In genomic region chr2:28496671-28497070, GRCm38 (mm10) we compare ENCODE assay signal across 12 mouse cellular contexts. TPM values are rescaled to one million over a fixed set of nuclear protein-coding genes. Genes with fewer than 3 reads are reported as not detected.
DNase-seq lines count a peak whose midpoint lies in the region; ATAC-seq and TF ChIP-seq lines count a peak whose summit lies in the region.
"Had no signal": no experiment of that assay in that cellular context is flagged by ENCODE, and none has a peak within 500 bp of the region (broad histone marks: within the 10 kb centered on the region; RNA-seq: fewer than 3 reads in every experiment).

Gbgt1 (plus strand) TSS chr2:28496891.

- DNase-seq in kidney, adult 18-20 months: no peak
- DNase-seq in CH12.LX (ENCODE audit: extremely low read depth) (no peak), ZHBTc4 (ENCODE audit: low read depth, low spot score) (peak; percentile 80)
- peak; percentile 23 for DNase-seq in lung, postnatal 10 days
- DNase-seq in embryo, embryonic 9.5 days (ENCODE audit: extremely low spot score): no peak
- no peak for DNase-seq in adrenal gland, adult 18-20 months (ENCODE audit: low spot score in 2 of 2)
- DNase-seq in layer of hippocampus, adult 11-12 months (ENCODE audit: low spot score): no peak
- DNase-seq: adrenal gland, adult 2 months; cerebellum, adult 18-20 months had no signal

- peak within 1 kb of the TSS; percentile 13; the same call in 1 of the 2 replicates for H3K4me3 ChIP-seq in kidney, embryonic 14.5 days (ENCODE audit: low read length)
- peak within 1 kb of the TSS; percentile 37 to 60 (median 53) for H3K4me3 ChIP-seq in CH12.LX (replicated peaks in 1 of 3; ENCODE audit: low read depth in 2 of 3, low read length in 2 of 3, poor library complexity in 1 of 3)
- H3K4me3 ChIP-seq: layer of hippocampus, adult 2 months; liver, embryonic 12.5 days had no signal

- no peaks in the 10 kb centered on the region for H3K79me2 ChIP-seq in CH12.LX (replicated peaks; ENCODE audit: control insufficient read depth, extremely low read depth, insufficient read depth, poor library complexity, severe bottlenecking)

- ATAC-seq in kidney, embryonic 14.5 days (ENCODE audit: low FRiP score, low TSS enrichment): peak; percentile 73
- ATAC-seq: liver, embryonic 12.5 days had no signal

- H3K4me2 ChIP-seq in kidney, embryonic 14.5 days (replicated peaks; ENCODE audit: low read depth, low read length): peak within 1 kb of the TSS; percentile 21
- H3K4me2 ChIP-seq in CH12.LX (ENCODE audit: insufficient read depth, low read depth, poor library complexity, severe bottlenecking): peak within 1 kb of the TSS; percentile 84
- H3K4me2 ChIP-seq: liver, embryonic 12.5 days had no signal

- dilution Hi-C loops in CH12.LX (cut with MboI; ENCODE audit: extremely low pct_ligation_motif_present, extremely low pct_unique_long_range_greater_than_20kb, low sequenced_read_pairs): no loop called here

- no peaks in the 10 kb centered on the region for H3K9me3 ChIP-seq in kidney, embryonic 14.5 days (ENCODE audit: control insufficient read depth, low read length)
- H3K9me3 ChIP-seq in CH12.LX (replicated peaks; ENCODE audit: low read length): peaks cover 4% of the 10 kb centered on the region
- H3K9me3 ChIP-seq: liver, embryonic 12.5 days had no signal

- peak within 1 kb of the TSS; percentile 1; the same call in 1 of the 2 replicates for H3K9ac ChIP-seq in kidney, embryonic 14.5 days (ENCODE audit: low read depth, low read length)
- peak within 1 kb of the TSS; percentile 50 for H3K9ac ChIP-seq in CH12.LX (ENCODE audit: insufficient read depth, low read depth)
- H3K9ac ChIP-seq: liver, embryonic 12.5 days had no signal

- in situ Hi-C loops in CH12.LX (cut with MboI; ENCODE audit: low pct_ligation_motif_present, low pct_unique_long_range_greater_than_20kb, low sequenced_read_pairs): no loop called here

- H3K27me3 ChIP-seq in kidney, embryonic 14.5 days (ENCODE audit: control insufficient read depth, insufficient read depth, low read length): no peaks in the 10 kb centered on the region
- H3K27me3 ChIP-seq in CH12.LX (replicated peaks): peaks cover 45% of the 10 kb centered on the region
- H3K27me3 ChIP-seq: liver, embryonic 12.5 days had no signal

- H3K4me1 ChIP-seq in kidney, embryonic 14.5 days (ENCODE audit: control insufficient read depth, insufficient read depth, low read length): no peaks in the 10 kb centered on the region
- H3K4me1 ChIP-seq in CH12.LX (ENCODE audit: control insufficient read depth in 1 of 2, insufficient read depth in 2 of 2): peaks cover 0 to 15% of the 10 kb centered on the region in 2 experiments; a peak in 2 of 4 replicates
- H3K4me1 ChIP-seq: liver, embryonic 12.5 days had no signal

- WGBS in kidney, embryonic 14.5 days: 65% methylated on average over 5 of the region's 5 CpGs

- no peak for TF ChIP-seq RAD21 in CH12.LX (IDR thresholded peaks at IDR 0.05; ENCODE audit: low read depth, low read length)

- H3K27ac ChIP-seq in kidney, embryonic 14.5 days (ENCODE audit: low read depth, low read length): peak within 1 kb of the TSS; percentile 87
- H3K27ac ChIP-seq in CH12.LX (ENCODE audit: insufficient read depth, low read depth): no peak within 1 kb of the TSS
- H3K27ac ChIP-seq: layer of hippocampus, adult 2 months; liver, embryonic 12.5 days had no signal

- no peak for TF ChIP-seq POLR2A in CH12.LX (IDR thresholded peaks at IDR 0.05; ENCODE audit: low read depth, low read length)

- no peak for TF ChIP-seq CTCF in CH12.LX (conservative IDR thresholded peaks at IDR 0.05 in 1 of 2, IDR thresholded peaks at IDR 0.05 in 1 of 2; ENCODE audit: low read depth in 2 of 2, low read length in 2 of 2)

- no peaks in the 10 kb centered on the region for H3K36me3 ChIP-seq in kidney, embryonic 14.5 days (ENCODE audit: control insufficient read depth, insufficient read depth, low read length)
- no peaks in the 10 kb centered on the region for H3K36me3 ChIP-seq in CH12.LX (replicated peaks in 1 of 2; ENCODE audit: control insufficient read depth in 1 of 2, insufficient read depth in 1 of 2, low read length in 1 of 2)
- H3K36me3 ChIP-seq: liver, embryonic 12.5 days had no signal

- TF ChIP-seq EP300 in CH12.LX (IDR thresholded peaks at IDR 0.05; ENCODE audit: low read length): no peak

TF ChIP-seq in CH12.LX, 34 proteins besides CTCF, POLR2A, EP300 and RAD21:
- TF ChIP-seq ZNF384 (IDR thresholded peaks at IDR 0.05; ENCODE audit: low read depth, low read length): no peak
- TF ChIP-seq MAZ (IDR thresholded peaks at IDR 0.05; ENCODE audit: low read depth, low read length): no peak
- no peak for TF ChIP-seq NELFE (IDR thresholded peaks at IDR 0.05; ENCODE audit: low read depth, low read length)
- no peak for TF ChIP-seq KAT2A (IDR thresholded peaks at IDR 0.05; ENCODE audit: insufficient replicate concordance, low read length)
- no peak for TF ChIP-seq ZKSCAN1 (IDR thresholded peaks at IDR 0.05; ENCODE audit: borderline replicate concordance, low read depth, low read length)
- no peak for TF ChIP-seq ETS1 (conservative IDR thresholded peaks at IDR 0.05; ENCODE audit: low read depth, low read length)
- no peak for TF ChIP-seq RCOR1 (conservative IDR thresholded peaks at IDR 0.05; ENCODE audit: low read depth, low read length)
- no peak for TF ChIP-seq UBTF (IDR thresholded peaks at IDR 0.05; ENCODE audit: low read depth, low read length)
- no peak for TF ChIP-seq MAFK (IDR thresholded peaks at IDR 0.05; ENCODE audit: insufficient replicate concordance, low read length)
- TF ChIP-seq GABPA (IDR thresholded peaks at IDR 0.05; ENCODE audit: insufficient replicate concordance, low read depth, low read length): no peak
- TF ChIP-seq IRF4 (IDR thresholded peaks at IDR 0.05; ENCODE audit: low read depth, low read length): no peak
- TF ChIP-seq SMC3 (IDR thresholded peaks at IDR 0.05; ENCODE audit: low read depth, low read length): no peak
- no peak for TF ChIP-seq USF2 (conservative IDR thresholded peaks at IDR 0.05; ENCODE audit: low read depth, low read length)

RNA-seq across cellular contexts. Expression of gene Gbgt1, which starts in this region (rescaled TPM):
- 2.7 and 3.5 TPM in 2 replicates for polyA plus RNA-seq in kidney, embryonic 14.5 days (2014; fragmentation: Nextera tagmentation; extraction: Ambion mirVana)
- total RNA-seq in CH12.LX (2012; rRNA removed): not detected in 2 replicates
- not detected in 2 replicates for total RNA-seq in CH12.LX (2014; rRNA removed)
- polyA plus RNA-seq in CH12.LX (2012; ENCODE audit: insufficient read length, low read depth): not detected in 2 replicates
- 1 to 10 TPM; 4.5 to 6.3 TPM for total RNA-seq in adrenal gland, adult 18-20 months (2021)

Comparison
In these comparisons a context has a peak if more than half of its experiments do, and no peak if none do; other contexts are left out.
1. RNA of gene Gbgt1 (total RNA-seq): 4.5 to 6.3 TPM in adrenal gland, adult 18-20 months; not detected in CH12.LX; every median in the first group is over 4 times any median in the second.
2. DNase-seq: peak in ZHBTc4 (single experiment) and lung, postnatal 10 days (single experiment); none in kidney, adult 18-20 months (single experiment), CH12.LX (single experiment), embryo, embryonic 9.5 days (single experiment), adrenal gland, adult 18-20 months (0 of 2) and layer of hippocampus, adult 11-12 months (single experiment).